Mouse (Mus musculus) sigmoid colon, adult 10 weeks (tissue): Measurements from ENCODE around the gene Cmah. TPM values are rescaled to one million over a fixed set of nuclear protein-coding genes. Genes with fewer than 3 reads are reported as not detected.

ENCODE experiments used
- polyA plus RNA-seq: library from polyadenylated mRNA; stranded (reverse); fragments of 350-450 nt; fragmentation: Illumina TruSeq; extraction: RNeasy Lipid Tissue Mini Kit (QIAGEN cat#74804); gene quantifications from one replicate; pipeline ENCODE4 v1.2.3, GENCODE M21; 2014; ENCODE audit warnings: low read depth, low replicate concordance

Gene Cmah
- polyA plus RNA-seq = 20.4 TPM

GRCm38 (mm10) chr13:24327201-24327600, at the start of gene Cmah:
Cmah (plus strand) TSS chr13:24327404.

DNA sequence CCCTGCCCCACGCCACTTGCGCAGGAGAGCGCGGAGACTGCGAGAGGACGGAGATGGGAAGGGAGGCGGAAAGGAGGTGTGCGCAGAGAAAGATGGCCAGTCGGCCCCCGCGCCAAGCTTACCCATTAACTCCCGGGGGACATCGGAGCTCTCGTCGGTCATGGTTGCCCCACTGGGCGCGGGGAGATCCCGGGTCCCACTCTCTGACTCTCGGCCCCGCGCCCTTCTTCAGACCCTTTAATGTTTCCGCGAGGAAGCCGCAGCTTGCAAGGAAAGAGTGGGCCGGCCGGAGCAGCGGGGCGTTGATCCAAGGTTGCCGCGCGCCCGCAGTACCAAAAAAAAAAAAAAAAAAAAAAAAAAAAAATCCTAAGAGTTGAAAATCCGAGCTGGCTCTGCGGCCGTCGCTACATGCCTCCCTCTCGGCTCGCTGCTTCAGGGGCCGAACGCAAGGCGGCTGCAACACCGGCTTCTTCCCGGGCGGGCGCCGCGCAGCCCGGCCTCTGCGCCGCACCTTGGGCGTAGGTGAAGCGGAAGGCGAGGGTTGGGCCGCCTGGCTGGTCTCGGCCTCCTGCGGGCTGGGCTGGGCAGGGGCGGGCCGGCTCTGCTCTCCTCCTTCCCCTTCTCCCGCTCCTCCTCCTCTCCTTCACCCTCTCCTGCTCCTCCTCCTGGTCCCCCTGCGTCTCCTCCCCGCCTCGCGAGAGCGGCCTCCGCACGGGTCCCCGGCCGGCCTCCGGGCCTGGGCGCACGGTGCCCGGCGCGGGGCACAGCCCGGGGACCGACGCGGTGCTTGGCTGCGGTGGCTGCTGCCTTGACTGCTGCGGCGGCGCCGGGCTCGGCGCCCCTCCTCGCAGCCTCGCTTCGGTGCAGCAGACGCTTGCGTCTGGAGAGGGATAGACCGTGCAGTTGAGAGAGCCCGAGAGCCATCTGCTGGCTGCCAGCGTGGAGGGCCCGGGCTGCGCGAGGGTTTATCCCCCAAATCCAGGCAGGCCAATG, 46.5 kb upstream of the Cmah start, which contains the start of gene Carmil1:
Carmil1 (minus strand) TSS at position 357 of the 993 bp plus-strand sequence.

Other genes with a start within 250 kb of the Cmah start
- gene Carmil1, start 46.6 kb upstream of the Cmah start, polyA plus RNA-seq = 63.3 TPM